Mouse (Mus musculus) mouse embryonic stem cell (cell line): Measurements from ENCODE around the gene Rapgef4.

Source experiments
- in situ Hi-C, 2 experiments: fragments of 300-500 bp; cut with MboI; formaldehyde crosslinking; loops; 1 replicate in 1 of 2; 3 replicates in 1 of 2; pipeline ENCODE4 v1.14.3; 2019 to 2020; ENCODE audit warnings: low sequenced_read_pairs in 2 of 2, low pct_unique_long_range_greater_than_20kb in 1 of 2, mixed read lengths in 1 of 2; ENCODE audit not compliant: unreplicated experiment in 1 of 2

Rapgef4 gene

DNA sequence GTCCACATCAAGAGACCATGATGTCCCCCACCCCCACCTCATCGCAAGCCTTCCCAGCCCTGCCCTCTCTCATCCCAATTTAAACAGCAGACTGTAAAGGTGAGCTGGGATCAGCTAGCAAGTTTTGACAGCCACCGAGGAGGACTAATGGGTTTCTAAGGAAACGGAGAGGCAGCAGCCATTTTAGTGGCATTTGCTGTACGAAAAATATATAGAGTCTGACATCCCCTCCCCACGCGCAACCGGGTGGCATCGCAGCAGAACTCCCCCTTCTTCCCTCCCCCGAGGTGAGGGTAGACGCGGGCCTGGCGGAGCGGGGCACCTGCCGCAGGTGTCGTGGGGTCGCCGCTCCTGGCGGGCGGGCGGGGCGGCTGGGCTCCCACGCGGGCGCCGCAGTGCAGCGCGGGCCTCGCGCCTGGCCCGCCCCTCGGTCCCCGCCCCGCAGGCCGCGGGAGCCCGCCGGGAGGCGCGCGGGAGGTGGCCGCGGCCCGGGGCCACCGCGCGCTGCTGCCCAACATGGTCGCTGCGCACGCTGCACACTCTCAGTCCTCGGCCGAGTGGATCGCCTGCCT is at the start of gene Rapgef4:
Gene Rapgef4, plus strand, starts transcription at position 470 of the 572 bp plus-strand sequence.
- in situ Hi-C loops: no loop called here

DNA sequence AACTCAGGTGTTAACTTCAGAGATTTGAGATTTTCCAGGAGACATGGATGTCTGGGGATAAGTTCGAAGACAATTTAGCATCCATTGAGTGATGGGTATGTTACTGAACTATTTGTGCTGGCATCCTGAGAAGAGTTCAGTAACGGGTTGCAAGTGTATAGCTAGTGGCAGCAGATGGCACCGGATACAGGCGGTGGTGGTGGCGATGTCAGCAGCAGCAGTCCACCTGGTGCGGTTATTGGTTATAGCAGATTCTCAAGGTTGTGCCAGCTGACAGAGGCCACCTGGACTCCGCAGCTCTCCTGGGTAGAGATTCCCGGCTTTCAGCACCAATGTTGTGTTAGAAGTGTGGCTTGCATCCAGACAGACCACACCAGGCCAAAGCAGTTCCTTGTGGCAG is 47.0 kb upstream of the Rapgef4 start:
- in situ Hi-C loops: no loop called here

DNA sequence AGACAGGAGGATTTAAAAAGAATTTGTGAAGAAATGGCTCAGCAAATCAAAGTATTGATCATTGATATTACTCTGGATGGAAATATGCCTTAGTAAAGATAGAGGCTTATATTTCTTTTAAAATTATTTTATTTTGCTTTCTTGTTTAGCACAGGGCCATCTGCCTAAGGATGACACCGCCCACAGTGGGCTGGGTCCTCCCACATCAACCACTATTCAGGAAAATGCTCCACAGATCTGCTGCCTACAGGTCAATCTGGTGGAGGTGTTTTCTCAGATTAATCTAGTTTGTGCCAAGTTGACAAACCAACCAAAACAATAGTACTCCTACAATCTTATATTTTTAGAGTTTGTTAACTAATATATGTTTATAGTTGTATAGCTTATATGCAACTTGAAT is 44.3 kb upstream of the Rapgef4 start:
- in situ Hi-C loops: no loop called here

DNA sequence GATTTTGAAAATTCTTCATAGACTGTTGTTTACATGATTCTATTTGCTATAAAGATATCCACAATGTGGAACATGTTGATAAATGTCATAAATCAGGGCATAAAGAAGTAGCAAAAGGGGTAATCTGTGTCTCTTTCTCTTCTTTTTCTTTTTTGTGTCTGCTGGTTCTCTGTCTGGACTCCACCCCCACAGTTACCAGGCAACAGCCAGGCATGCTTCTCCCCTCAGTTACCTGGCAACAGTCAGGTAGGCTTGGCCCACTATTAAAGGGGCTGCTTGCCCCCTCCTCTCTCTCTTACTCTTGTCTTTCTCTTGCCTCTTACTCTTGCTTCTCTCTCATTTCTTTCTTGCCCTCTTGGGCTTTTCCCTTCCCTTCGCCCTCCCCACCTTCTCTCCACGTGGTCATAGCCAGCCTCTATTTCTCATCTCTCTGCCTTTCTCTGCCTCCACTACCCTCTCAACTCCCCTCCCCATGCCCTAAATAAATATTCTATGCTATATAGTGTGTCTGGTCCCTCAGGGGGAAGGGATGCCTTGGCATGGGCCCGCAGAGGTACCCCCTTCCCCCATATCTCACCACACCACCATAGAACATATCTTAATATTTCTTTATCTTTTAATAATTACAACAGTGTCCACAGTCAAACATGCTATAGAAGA is 43.3 kb upstream of the Rapgef4 start:
- in situ Hi-C loops: no loop called here

DNA sequence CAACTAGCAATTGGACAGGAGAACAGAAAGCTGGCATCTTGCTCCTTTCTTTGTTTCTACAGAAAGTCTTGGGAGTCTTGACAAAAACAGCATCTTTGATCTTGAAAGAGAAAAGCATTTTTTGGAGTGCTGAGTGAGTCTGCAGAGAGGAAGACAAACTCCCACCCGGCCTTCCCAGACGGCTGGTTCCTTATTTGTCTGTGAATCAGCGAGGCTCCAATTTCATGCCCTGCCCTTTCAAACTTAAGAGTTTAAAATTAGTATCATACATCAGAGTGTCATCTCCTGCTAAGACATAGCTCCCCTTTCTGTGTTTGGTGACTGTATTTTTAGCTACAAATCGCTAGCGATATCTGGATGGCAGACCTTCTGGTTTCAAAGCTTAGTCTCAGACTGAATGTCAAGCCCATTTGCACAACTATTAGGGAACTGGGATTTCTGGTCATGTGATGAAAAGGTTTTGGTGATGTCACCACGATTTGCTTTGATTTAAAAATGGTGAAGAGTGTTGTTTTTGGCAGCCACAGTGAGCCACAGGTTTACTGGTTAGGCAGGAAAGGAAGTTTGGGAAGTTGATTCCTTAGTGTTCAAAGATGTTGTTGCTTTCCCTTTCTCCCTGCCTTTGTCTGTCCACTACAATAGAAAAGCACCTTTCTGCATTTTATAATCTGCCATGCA is 42.2 kb upstream of the Rapgef4 start:
- in situ Hi-C loops: no loop called here

DNA sequence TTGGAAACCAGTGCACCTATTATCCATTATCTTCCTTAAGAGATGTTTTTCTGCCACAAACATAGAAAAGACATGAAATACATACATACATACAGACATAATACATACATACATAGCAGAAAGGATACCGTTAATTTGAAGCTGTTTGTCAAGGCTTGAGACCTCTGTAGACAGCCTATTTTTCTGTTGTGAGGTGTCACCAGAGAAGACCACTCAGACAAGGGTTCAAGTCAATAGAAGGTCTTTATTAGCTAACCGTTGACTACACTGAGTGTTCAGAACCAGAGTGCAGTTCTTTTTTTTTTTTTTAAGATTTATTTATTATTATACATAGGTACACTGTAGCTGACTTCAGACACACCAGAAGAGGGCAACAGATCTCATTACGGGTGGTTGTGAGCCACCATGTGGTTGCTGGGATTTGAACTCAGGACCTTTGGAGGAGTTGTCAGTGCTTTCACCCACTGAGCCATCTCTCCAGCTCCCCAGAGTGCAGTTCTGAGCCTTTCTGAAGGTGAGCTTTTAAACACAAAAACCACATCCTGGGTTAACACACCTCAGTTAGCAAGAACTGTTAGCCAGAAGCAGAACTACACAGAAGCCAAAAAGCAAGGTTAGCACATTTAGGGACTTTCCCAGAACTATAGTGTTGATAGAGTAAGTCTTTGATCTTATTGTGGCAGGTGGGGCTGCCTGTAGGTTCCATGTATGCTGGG is 39.9 kb upstream of the Rapgef4 start:
- in situ Hi-C loops: no loop called here

DNA sequence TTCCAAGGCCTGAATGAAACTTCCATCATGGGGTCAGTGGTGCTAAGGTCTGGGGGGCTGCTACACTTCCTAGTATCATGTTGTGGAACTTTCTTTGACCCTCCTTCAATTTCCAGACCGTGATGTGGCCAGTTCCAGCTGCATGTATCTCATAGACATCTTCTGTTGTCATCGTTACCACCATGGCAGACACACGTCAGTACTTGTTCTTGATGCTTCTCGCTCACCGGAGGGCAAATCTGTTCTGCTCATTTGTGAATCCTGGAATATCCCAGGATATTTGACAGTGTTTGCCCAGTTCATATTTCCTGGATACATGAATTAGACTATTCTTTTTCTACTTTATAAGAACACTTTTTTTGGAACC is 39.3 kb upstream of the Rapgef4 start:
- in situ Hi-C loops: no loop called here

DNA sequence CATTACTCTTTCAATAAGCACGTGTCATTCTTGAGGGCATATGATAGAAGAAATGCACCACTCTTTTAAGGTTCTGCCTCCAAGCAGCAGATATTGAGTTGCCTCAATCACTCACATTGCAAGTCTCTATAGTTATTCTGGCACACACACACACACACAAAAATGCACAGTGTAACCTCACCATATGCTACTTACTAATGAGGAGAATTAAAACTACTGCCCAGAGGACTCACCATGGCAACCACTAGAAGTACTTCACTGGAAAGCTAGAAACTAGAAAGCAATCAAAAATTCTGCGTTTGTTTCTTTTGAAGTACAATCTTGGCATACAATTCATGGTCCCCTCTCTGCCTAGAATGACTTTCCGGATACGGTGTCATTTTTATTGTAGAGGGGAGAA is 29.8 kb upstream of the Rapgef4 start:
- in situ Hi-C loops: loop anchor here in 1 of 2 experiments (25.0 kb wide), 1 partner anchor 364 kb away; no protein-coding TSS in a partner anchor

DNA sequence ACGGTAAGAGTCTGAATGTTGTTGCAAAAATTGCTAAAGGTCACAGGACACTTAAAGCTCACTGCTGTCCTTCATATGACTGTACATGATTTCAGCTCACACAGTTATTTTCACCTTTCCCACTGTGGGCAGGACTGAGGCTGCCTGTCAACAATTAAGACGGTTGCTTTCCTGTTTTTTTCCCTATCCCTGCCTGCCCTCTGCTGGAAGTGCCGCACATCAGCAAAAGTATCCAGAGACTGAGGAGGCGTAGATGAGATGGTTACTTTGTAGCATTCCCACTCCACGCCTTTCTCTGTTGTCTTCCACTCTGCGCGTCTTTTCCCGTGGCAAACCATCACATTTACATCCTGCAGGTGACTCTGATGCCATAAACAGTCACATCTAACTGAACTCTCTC is 25.4 kb upstream of the Rapgef4 start:
- in situ Hi-C loops: loop anchor here in 1 of 2 experiments (25.0 kb wide), 1 partner anchor 368 kb away; no protein-coding TSS in a partner anchor

DNA sequence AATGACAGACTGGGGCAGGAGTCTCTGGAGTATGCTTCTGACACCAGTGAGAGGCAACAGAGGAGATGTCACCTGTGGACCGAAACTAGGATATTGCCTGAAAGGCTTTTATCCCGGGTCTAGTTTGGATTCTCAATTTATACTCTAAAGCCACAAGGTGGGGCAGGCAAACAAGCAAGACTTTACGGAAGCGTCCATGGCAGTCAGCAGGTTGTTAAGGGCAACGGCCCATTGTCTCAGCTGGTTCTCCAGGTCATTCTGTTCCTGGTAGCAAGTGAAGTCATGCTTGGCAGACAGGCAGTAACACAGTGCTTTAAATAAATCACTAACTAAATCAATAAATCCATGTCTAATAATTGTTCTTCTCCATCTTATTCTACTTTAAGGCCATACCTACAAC is 24.6 kb upstream of the Rapgef4 start:
- in situ Hi-C loops: loop anchor here in 1 of 2 experiments (25.0 kb wide), 1 partner anchor 369 kb away; no protein-coding TSS in a partner anchor

DNA sequence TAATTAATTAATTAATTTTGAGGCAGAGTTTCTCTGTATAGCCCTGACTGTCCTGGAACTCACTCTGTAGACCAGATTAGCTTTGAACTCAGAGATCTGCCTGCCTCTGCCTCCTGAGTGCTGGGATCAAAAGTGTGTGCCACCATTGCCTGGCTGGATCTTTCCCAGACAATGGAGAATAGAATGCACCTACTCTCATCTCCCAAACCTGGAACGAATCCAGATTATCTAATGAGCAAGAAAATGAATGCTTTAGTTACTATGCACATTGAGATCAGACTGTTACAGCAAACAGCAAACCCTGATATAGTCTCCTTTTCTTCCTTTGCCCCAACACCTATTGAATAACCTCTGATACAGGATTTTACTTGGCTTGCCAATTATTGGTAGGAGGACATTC is 23.1 kb upstream of the Rapgef4 start:
- in situ Hi-C loops: loop anchor here in 1 of 2 experiments (25.0 kb wide), 1 partner anchor 371 kb away; no protein-coding TSS in a partner anchor

DNA sequence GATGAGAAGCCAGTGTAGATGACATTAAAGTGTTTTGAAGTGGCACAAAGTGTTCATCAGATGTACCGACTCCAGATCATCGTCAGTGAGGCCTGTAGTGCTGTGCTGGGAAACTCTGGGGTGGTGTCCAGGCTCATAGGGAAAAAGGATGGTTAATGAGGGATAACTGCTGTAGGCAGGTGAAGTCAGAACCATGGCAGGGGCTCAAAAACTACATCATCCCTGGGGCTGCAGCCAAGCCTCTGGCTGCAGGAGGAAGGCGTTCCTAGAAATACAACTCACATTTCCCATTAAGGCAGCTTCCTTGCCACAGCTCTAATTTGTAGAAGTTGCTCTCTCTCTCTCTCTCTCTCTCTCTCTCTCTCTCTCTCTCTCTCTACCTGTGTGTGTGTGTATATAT is 22.6 kb upstream of the Rapgef4 start:
- in situ Hi-C loops: loop anchor here in 1 of 2 experiments (25.0 kb wide), 1 partner anchor 371 kb away; no protein-coding TSS in a partner anchor

DNA sequence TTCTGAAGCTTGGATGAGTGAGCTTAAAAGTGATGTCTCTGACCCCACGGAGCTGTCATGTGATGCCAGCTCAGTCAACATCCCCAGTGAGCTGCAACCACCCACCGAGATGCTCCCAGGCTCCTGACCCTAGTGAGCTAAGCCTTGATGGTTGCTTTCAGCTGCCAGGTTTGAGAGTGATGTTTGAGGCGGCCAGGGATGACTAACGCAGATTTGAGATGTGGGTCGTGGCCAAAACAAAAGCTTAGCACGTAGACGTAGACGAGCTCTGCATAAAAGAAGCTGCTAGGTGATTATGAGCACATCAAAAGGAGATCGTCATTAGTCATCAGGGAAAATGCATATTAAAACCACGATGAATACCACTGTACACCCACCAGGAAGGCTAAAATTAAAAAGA is 16.8 kb upstream of the Rapgef4 start:
- in situ Hi-C loops: loop anchor here (10.0 to 25.0 kb wide), 3 partner anchors 61 to 377 kb away; no protein-coding TSS in a partner anchor

DNA sequence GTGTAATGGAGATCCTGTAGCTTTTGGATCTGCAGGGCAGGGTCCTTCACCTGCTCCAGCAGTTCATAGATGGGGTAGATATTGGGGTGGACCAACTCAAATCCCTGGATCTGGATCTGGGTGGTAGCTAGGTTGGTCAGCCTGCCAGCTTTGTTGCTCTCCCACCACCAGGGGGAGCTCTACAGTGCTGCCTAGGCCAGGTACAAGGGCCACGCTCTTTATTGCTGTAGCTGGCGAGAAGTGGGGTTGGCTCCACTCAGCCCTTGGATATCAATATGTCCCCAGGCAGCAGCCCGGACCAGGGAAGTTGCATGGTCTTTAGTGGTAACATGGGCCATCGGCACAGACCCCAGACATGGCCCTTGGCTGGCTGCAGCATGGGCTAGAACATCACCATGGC is 15.6 kb upstream of the Rapgef4 start:
- in situ Hi-C loops: loop anchor here (5.0 to 25.0 kb wide), 4 partner anchors 59 to 378 kb away; no protein-coding TSS in a partner anchor

DNA sequence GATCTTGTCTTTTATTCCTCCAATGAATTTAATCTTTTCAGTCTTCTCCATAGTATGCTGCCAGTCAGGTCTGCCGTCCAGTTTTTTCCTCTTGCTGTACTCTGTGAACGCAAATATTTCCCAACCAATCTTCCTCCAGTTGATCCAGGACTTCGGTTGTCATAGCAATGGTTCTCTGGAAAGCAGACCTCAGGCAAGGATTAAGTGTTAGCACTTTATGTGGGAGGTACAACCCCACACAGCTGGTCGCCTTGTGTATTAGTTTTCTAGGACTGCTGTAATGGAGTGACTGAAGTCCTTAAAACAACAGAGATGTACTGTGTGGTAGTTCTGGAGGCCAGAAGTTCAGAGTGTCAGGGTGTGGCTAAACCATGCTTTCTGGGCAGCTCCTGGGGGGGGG is 14.3 kb upstream of the Rapgef4 start:
- in situ Hi-C loops: loop anchor here (5.0 to 25.0 kb wide), 4 partner anchors 58 to 379 kb away; no protein-coding TSS in a partner anchor

DNA sequence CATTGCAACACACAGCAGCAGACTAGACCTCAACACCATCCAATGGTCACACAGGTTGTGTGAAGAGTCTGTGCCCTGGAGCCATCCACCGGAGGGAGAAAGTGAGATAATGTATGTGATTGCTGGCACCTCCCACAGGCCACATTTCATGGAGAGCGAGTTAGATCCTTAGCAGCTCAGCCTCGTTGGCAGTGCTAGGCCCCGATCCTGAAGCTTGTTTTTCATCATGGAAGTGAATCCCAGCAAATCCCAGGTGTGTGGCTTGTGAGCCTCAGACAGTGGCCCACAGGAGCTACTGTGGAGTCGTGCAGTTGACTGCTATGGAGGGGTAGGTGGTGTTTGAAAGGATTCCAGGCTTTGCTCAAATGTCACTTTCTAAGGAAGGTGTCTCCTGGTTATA is 13.2 kb upstream of the Rapgef4 start:
- in situ Hi-C loops: loop anchor here (5.0 to 25.0 kb wide), 4 partner anchors 57 to 381 kb away; no protein-coding TSS in a partner anchor

DNA sequence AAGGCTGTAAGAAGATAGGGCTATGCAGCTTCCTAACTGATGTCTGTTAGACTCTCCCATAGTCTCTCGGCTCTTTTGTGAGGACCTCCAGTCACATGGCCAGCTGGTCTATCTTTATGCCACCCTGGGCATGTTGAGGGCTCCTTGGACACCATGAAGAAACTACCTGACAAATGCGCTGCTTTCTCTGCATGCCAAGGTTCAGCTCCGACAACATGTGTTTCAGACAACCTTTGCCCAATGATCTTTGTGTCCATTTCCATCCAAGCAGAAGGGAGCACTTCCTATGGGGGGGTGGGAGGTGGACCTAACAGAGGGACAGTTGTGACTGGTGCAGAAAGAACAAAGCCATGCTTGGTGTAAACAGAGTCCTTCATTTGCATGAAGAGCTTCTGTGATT is 7.4 kb upstream of the Rapgef4 start:
- in situ Hi-C loops: loop anchor here in 1 of 2 experiments (25.0 kb wide), 1 partner anchor 386 kb away; no protein-coding TSS in a partner anchor

DNA sequence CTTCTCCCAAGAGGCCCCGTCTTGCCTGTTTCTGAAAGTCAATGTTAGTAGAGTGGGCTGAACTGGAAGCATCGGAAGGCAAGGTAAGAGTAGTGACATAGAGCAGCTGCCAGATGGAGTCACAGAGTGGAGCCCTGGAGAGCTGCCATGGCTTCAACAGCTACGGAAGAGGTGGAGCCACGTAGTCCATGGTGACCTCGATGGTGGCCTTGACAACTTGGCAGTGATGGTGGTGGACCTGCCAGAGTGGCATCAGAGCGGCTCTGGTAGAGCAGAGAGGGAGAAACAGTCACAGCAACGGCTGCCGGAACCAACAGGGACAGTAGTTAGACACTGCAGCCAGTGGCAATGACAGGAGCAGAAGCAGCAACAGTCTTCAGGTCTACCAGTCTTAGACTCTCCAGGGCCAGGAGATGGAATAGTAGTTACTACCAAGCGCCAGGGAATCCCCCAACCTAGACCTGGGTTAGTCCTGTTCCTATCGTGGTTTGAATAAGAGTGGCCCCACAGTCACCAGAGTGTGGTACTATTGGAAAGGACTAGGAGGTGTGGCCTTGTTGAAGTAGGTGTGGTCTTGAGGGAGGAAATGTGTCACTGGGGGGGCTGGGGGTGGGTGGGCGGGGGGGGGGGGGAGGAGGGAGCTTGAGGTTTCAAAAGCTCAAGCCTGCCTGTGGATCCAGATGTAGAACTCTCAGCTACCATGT is 6.7 kb upstream of the Rapgef4 start:
- in situ Hi-C loops: loop anchor here in 1 of 2 experiments (25.0 kb wide), 1 partner anchor 387 kb away; no protein-coding TSS in a partner anchor
